Mouse (Mus musculus): ENCODE results near the gene Kat7. TPM values are rescaled to one million over a fixed set of nuclear protein-coding genes. Genes with fewer than 3 reads are reported as not detected.

Kat7 gene
- polyA plus RNA-seq, 1 experiment = 51.1 TPM

DNA sequence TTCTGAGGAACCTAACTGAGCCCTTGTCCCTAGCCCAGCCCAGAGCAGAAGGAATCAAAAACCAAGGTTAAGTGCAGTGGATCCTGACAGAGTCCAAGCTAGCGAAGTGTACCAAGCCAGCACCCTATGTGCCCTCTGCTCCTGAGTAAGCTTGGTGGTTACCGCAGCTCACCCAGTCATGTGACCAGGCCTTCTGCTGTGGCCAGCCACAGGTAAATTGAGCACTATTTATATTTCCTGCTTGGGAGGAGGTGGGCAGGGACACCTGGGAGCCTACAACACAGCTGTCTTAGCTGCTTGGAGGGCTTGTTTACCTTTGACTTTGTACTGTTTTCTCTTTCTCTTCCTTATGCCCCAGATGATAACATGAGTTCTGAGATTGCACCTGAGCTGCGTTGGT lies 40.9 kb upstream of the Kat7 start:
- peaks cover 2% of the 10 kb centered on the region; the same call in 1 of the 2 replicates for H3K4me1 ChIP-seq (ENCODE audit: control insufficient read depth, insufficient read depth, low read length)
- TF ChIP-seq POLR2A (IDR thresholded peaks at IDR 0.05; ENCODE audit: extremely low read depth, insufficient read depth, low read length) (no peak), CTCF (IDR thresholded peaks at IDR 0.05; ENCODE audit: extremely low read depth, insufficient read depth, low read length) (no peak)
- H3K27ac ChIP-seq (ENCODE audit: insufficient read depth, low read length) = no peak overlapping the region
- H3K4me3 ChIP-seq (ENCODE audit: insufficient read depth, low read length) = no peak overlapping the region

GRCm38 (mm10) chr11:95350289-95350688 lies 40.2 kb upstream of the Kat7 start:
- no peak overlapping the region for H3K27ac ChIP-seq (ENCODE audit: insufficient read depth, low read length)
- H3K4me1 ChIP-seq (ENCODE audit: control insufficient read depth, insufficient read depth, low read length) = peaks cover 2% of the 10 kb centered on the region; the same call in 1 of the 2 replicates
- no peak overlapping the region for H3K4me3 ChIP-seq (ENCODE audit: insufficient read depth, low read length)
- TF ChIP-seq CTCF (IDR thresholded peaks at IDR 0.05; ENCODE audit: extremely low read depth, insufficient read depth, low read length) (no peak), POLR2A (IDR thresholded peaks at IDR 0.05; ENCODE audit: extremely low read depth, insufficient read depth, low read length) (no peak)

- Histone ChIP-seq H3K4me1 (ENCODE audit: control insufficient read depth, insufficient read depth, low read length) (peaks cover 3% of the 10 kb centered on the region; the same call in 1 of the 2 replicates), H3K27ac (ENCODE audit: insufficient read depth, low read length) (no peak overlapping the region), H3K4me3 (ENCODE audit: insufficient read depth, low read length) (no peak overlapping the region)
- TF ChIP-seq CTCF (IDR thresholded peaks at IDR 0.05; ENCODE audit: extremely low read depth, insufficient read depth, low read length) = no peak
- TF ChIP-seq POLR2A (IDR thresholded peaks at IDR 0.05; ENCODE audit: extremely low read depth, insufficient read depth, low read length) = no peak
Measured at GRCm38 (mm10) chr11:95344181-95344580, 34.1 kb upstream of the Kat7 start.

DNA sequence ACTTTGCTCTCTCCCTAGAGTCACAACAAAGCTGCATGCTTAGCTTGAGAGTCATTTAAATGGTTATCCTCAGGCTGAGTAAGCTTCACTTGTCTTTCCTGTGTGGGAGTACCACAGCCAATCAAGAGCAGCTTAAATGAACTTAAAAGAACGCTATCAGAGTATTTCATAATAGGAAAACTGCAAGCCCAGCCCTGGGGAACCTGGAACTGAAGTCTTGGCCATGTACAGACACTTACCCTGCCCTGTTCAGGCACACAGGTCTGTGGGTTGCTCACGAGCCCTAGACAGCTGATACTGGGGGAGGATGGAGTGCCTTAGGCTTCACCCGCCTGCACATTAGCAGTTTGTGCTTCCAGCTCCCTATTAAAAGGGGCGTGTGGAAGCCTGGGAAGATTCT lies 33.1 kb upstream of the Kat7 start:
- Histone ChIP-seq H3K4me3 (ENCODE audit: insufficient read depth, low read length) (no peak overlapping the region), H3K4me1 (ENCODE audit: control insufficient read depth, insufficient read depth, low read length) (peaks cover 5% of the 10 kb centered on the region; the same call in 1 of the 2 replicates), H3K27ac (ENCODE audit: insufficient read depth, low read length) (no peak overlapping the region)
- TF ChIP-seq POLR2A (IDR thresholded peaks at IDR 0.05; ENCODE audit: extremely low read depth, insufficient read depth, low read length) (no peak), CTCF (IDR thresholded peaks at IDR 0.05; ENCODE audit: extremely low read depth, insufficient read depth, low read length) (no peak)

DNA sequence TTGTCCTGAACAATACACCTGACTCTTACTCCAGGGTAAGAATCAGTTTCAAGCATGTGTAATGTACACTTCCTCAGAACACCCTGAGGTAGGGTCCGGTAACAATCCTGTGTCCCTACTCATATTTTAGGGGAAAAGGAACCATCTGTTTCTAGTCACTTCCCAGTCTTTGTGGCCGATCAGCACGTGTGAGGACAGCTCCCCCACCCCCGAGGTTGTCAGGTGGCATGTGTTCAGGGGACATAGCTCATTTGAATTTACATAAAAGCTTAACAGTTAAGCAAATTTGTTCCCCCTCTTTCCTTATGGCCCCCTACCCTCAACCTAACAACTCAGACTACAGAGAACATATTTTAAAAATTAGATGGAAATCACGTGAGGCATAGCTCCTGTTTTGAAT lies 30.6 kb upstream of the Kat7 start:
- H3K27ac ChIP-seq (ENCODE audit: insufficient read depth, low read length) = no peak overlapping the region
- TF ChIP-seq CTCF (IDR thresholded peaks at IDR 0.05; ENCODE audit: extremely low read depth, insufficient read depth, low read length) (no peak), POLR2A (IDR thresholded peaks at IDR 0.05; ENCODE audit: extremely low read depth, insufficient read depth, low read length) (no peak)
- no peak overlapping the region for H3K4me3 ChIP-seq (ENCODE audit: insufficient read depth, low read length)
- peaks cover 5% of the 10 kb centered on the region; the same call in 1 of the 2 replicates for H3K4me1 ChIP-seq (ENCODE audit: control insufficient read depth, insufficient read depth, low read length)

DNA sequence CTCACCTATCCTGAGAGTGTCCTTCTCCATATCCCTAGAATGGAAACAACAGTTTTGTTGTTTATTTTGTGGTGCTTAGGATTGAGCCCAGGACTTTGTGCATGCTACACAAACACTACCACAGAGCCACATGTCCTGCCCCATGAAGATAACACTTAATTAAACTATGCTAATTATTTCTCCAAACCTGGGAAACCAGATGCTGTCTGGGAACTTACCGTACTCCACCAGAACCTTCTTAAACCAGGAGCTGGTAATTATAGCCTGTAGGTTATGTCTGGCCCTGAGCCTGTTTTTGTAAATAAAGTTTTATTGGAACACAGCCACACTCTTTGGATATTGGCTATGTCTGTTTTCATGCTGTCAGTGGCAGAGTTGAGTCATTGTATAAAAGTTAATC lies 30.2 kb upstream of the Kat7 start:
- Histone ChIP-seq H3K4me1 (ENCODE audit: control insufficient read depth, insufficient read depth, low read length) (peaks cover 5% of the 10 kb centered on the region; the same call in 1 of the 2 replicates), H3K27ac (ENCODE audit: insufficient read depth, low read length) (no peak overlapping the region), H3K4me3 (ENCODE audit: insufficient read depth, low read length) (no peak overlapping the region)
- no peak for TF ChIP-seq CTCF (IDR thresholded peaks at IDR 0.05; ENCODE audit: extremely low read depth, insufficient read depth, low read length)
- no peak for TF ChIP-seq POLR2A (IDR thresholded peaks at IDR 0.05; ENCODE audit: extremely low read depth, insufficient read depth, low read length)

DNA sequence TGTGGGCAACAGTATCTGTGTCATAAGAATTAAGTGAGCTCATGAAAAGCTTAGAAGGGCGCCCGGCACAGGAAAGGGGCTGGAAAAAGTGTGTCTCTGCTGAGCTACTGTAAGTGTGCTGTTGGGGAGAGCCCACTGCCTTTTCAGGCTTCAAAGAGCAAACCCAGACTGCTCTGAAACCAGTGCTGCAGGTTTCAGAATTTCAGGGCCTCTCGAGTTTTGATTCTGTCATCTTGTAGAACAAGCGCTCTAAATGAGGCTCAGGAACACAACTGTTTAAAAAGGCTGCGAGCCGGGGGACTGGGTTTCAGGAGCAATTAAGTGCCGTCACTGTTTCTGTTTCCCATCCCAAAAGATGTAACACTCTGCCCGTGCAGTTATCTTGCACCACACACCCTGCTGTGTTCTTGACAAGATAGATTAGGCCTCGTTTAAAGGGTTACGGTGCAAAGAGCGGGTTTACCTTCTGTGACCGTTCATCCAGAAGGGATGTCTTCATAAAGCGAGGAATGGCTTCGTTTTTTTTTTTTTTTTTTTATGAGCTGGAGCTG lies 29.5 kb upstream of the Kat7 start:
- Histone ChIP-seq H3K27ac (ENCODE audit: insufficient read depth, low read length) (no peak overlapping the region), H3K4me1 (ENCODE audit: control insufficient read depth, insufficient read depth, low read length) (peaks cover 5% of the 10 kb centered on the region; the same call in 1 of the 2 replicates)
- TF ChIP-seq CTCF (IDR thresholded peaks at IDR 0.05; ENCODE audit: extremely low read depth, insufficient read depth, low read length) = no peak
- TF ChIP-seq POLR2A (IDR thresholded peaks at IDR 0.05; ENCODE audit: extremely low read depth, insufficient read depth, low read length) = no peak

DNA sequence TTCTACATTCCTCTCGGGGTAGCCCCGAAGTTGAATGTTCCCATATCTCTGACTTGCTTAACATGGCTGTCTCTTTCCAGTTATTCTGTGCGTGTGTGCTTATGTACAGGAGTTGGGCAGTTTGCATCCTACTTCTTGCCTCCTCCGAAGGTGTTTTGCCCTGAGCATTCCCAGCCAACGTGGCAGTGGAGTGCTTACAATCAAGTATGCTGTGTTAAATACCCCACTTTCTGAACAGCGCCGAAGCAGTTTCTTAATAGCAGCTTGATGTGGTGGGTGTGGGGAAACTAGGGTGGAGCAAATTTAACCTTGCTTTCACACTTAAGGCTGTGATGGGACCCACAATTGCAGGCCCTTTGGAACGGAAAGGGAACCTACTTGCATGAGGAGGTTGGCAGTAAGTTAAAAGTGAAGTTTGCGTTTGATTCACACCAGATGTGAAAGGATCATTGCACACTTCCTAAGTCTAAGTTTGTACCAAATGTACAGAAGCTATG lies 27.8 kb upstream of the Kat7 start:
- TF ChIP-seq POLR2A (IDR thresholded peaks at IDR 0.05; ENCODE audit: extremely low read depth, insufficient read depth, low read length) (no peak), CTCF (IDR thresholded peaks at IDR 0.05; ENCODE audit: extremely low read depth, insufficient read depth, low read length) (no peak)
- H3K4me3 ChIP-seq (ENCODE audit: insufficient read depth, low read length) = peak overlapping the region; percentile 47; the same call in 1 of the 2 replicates

More for the DNA sequence above, 29.5 kb upstream of the Kat7 start:
- H3K4me3 ChIP-seq (ENCODE audit: insufficient read depth, low read length) = no peak overlapping the region

DNA sequence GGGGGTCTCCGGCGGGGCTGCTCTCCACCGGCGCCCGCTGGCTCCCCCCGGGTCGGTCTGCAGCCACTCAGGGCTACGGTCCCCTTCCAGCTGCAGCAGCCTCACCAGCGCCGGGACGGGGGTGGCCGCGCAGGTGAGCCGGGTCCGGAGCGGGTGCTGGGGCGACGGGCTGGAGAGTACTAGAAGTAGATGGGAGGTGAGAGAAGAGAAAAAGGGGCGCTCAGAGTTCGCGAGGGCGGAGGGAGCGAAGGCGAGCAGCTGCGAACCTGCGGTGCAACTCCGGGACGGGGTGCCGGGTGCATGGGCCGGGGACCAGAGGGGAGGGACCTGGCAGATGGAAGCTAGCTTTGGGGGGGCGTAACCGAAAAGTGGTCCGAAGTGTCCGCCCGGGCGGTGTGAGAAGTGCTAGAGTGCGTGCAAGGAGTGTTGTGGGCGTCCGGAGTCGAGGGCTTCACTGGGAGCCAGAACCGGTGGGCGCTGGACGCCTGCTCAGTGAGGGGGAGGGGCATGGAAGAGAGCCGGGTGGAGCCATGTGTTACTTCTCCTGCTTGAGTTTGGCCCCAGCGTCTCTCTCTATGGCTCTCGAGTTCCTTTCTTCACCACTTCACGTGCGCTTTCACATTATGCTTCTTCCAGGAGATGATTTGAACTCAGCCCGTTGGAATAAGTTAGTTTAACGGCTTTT lies 27.2 kb upstream of the Kat7 start:
- Histone ChIP-seq H3K4me1 (ENCODE audit: control insufficient read depth, insufficient read depth, low read length) (peaks cover 2% of the 10 kb centered on the region; the same call in 1 of the 2 replicates), H3K4me3 (ENCODE audit: insufficient read depth, low read length) (peak overlapping the region; percentile 47), H3K27ac (ENCODE audit: insufficient read depth, low read length) (no peak overlapping the region)
- TF ChIP-seq POLR2A (IDR thresholded peaks at IDR 0.05; ENCODE audit: extremely low read depth, insufficient read depth, low read length) = no peak
- TF ChIP-seq CTCF (IDR thresholded peaks at IDR 0.05; ENCODE audit: extremely low read depth, insufficient read depth, low read length) = no peak

More for the DNA sequence above, 27.8 kb upstream of the Kat7 start:
- no peak overlapping the region for H3K27ac ChIP-seq (ENCODE audit: insufficient read depth, low read length)
- H3K4me1 ChIP-seq (ENCODE audit: control insufficient read depth, insufficient read depth, low read length) = peaks cover 3% of the 10 kb centered on the region; the same call in 1 of the 2 replicates
